In the genomic region with DNA sequence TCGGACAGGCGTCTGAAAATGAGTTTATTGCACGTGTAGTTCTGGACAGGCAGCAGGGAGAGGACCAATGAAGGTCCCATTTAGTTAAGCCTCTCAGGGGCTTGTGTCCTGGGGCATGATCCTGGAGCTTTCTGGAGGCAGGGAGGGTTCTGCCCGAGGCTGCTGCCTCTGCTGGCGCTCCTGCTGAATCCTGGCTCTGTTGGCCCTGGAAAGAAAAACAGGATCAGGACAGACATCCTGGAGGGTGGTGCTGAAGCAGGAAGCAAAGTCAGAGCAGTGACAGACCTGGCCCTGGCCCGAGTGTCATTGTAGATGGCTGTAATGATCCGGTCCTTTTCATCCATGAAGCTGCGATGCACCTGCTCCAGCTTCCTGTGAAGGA, we compare ENCODE assay signal across 8 mouse cellular contexts. TPM values are rescaled to one million over a fixed set of nuclear protein-coding genes. Genes with fewer than 3 reads are reported as not detected.
A peak's percentile ranks its signal among the peaks of the same experiment; 100 is the strongest.
DNase-seq lines count a peak whose midpoint lies in the region; ATAC-seq and TF ChIP-seq lines count a peak whose summit lies in the region.

No protein-coding gene starts in this region.

- H3K9me3 ChIP-seq in limb, embryonic 13.5 days, result no peaks in the 10 kb centered on the region
- H3K9me3 ChIP-seq in stomach, embryonic 15.5 days, result no peaks in the 10 kb centered on the region

- no peak for DNase-seq in cerebellum, adult 2 months
- no peak for DNase-seq in cerebellum, adult 9-11 months
- DNase-seq in spleen, adult 2 months (ENCODE audit: low read depth in 1 of 2, low spot score in 2 of 2), result no peak
- DNase-seq in spleen, postnatal 4 days (ENCODE audit: low spot score in 2 of 2), result no peak
- no peak for DNase-seq in thymus, postnatal 25 days
- no peak for DNase-seq in cerebellum, adult 18-20 months

- no peak for TF ChIP-seq POLR2A in cerebellum, adult 2 months (IDR thresholded peaks at IDR 0.05; ENCODE audit: borderline replicate concordance, insufficient read depth, low read length)
- no peak for TF ChIP-seq POLR2A in spleen, adult 2 months (IDR thresholded peaks at IDR 0.05; ENCODE audit: low read depth, low read length)

- peak overlapping the region; percentile 94 for H3K9ac ChIP-seq in limb, embryonic 13.5 days
- peak overlapping the region; percentile 97; the same call in 1 of the 2 replicates for H3K9ac ChIP-seq in stomach, embryonic 15.5 days

- ATAC-seq in limb, embryonic 13.5 days (ENCODE audit: low FRiP score, low read depth), result no peak
- ATAC-seq in stomach, embryonic 15.5 days (ENCODE audit: insufficient read depth, low FRiP score, low read depth), result no peak

- peak overlapping the region; percentile 76 for H3K4me3 ChIP-seq in cerebellum, adult 2 months (replicated peaks; ENCODE audit: insufficient read depth, low read depth, low read length)
- H3K4me3 ChIP-seq in spleen, adult 2 months (ENCODE audit: extremely low read depth, insufficient read depth, insufficient read length), result peak overlapping the region; percentile 75
- H3K4me3 ChIP-seq in limb, embryonic 13.5 days, result peak overlapping the region; percentile 87
- H3K4me3 ChIP-seq in stomach, embryonic 15.5 days (replicated peaks), result peak overlapping the region; percentile 88

- TF ChIP-seq CTCF in cerebellum, adult 2 months (IDR thresholded peaks at IDR 0.05; ENCODE audit: borderline replicate concordance, insufficient read depth, low read depth, low read length), result no peak
- TF ChIP-seq CTCF in spleen, adult 2 months (IDR thresholded peaks at IDR 0.05; ENCODE audit: extremely low read depth, insufficient read depth, insufficient read length, insufficient replicate concordance), result no peak

- H3K4me2 ChIP-seq in limb, embryonic 13.5 days (replicated peaks), result peak overlapping the region; percentile 90
- peak overlapping the region; percentile 79 for H3K4me2 ChIP-seq in stomach, embryonic 15.5 days

- no peaks in the 10 kb centered on the region for H3K36me3 ChIP-seq in spleen, adult 2 months (ENCODE audit: control insufficient read depth, insufficient read depth, low read length)
- H3K36me3 ChIP-seq in limb, embryonic 13.5 days, result peaks cover 28% of the 10 kb centered on the region
- peaks cover 11% of the 10 kb centered on the region; the same call in 1 of the 2 replicates for H3K36me3 ChIP-seq in stomach, embryonic 15.5 days

- peak overlapping the region; percentile 54 for H3K27ac ChIP-seq in cerebellum, adult 2 months (ENCODE audit: insufficient read depth, low read length)
- H3K27ac ChIP-seq in spleen, adult 2 months (ENCODE audit: insufficient read depth, low read length), result no peak overlapping the region
- peak overlapping the region; percentile 83; the same call in 1 of the 2 replicates for H3K27ac ChIP-seq in limb, embryonic 13.5 days
- H3K27ac ChIP-seq in stomach, embryonic 15.5 days, result peak overlapping the region; percentile 85

- peaks cover 5% of the 10 kb centered on the region for H3K4me1 ChIP-seq in cerebellum, adult 2 months (ENCODE audit: control insufficient read depth, insufficient read depth, low read length)
- H3K4me1 ChIP-seq in spleen, adult 2 months (ENCODE audit: control insufficient read depth, insufficient read depth, insufficient read length), result peaks cover 5% of the 10 kb centered on the region
- peaks cover 28% of the 10 kb centered on the region for H3K4me1 ChIP-seq in limb, embryonic 13.5 days
- H3K4me1 ChIP-seq in stomach, embryonic 15.5 days, result peaks cover 20% of the 10 kb centered on the region

- no peaks in the 10 kb centered on the region for H3K27me3 ChIP-seq in cerebellum, adult 2 months (ENCODE audit: control insufficient read depth, insufficient read depth, low read length)
- H3K27me3 ChIP-seq in spleen, adult 2 months (ENCODE audit: control insufficient read depth, insufficient read depth, low read length), result no peaks in the 10 kb centered on the region
- H3K27me3 ChIP-seq in limb, embryonic 13.5 days, result no peaks in the 10 kb centered on the region
- no peaks in the 10 kb centered on the region for H3K27me3 ChIP-seq in stomach, embryonic 15.5 days (replicated peaks)

- WGBS in cerebellum, adult 2 months, result 1% methylated on average over 8 of the region's 8 CpGs
- WGBS in spleen, adult 2 months, result 14% methylated on average over 8 of the region's 8 CpGs
- WGBS in limb, embryonic 13.5 days, result 3% methylated on average over 8 of the region's 8 CpGs
- WGBS in stomach, embryonic 15.5 days, result 3% methylated on average over 8 of the region's 8 CpGs

RNA-seq across cellular contexts. Expression of a gene that starts 0.4 kb away (rescaled TPM):
- polyA plus RNA-seq in cerebellum, adult 2 months (2012; rRNA removed), result 90.4 and 100.0 TPM in 2 replicates
- 20.7 and 23.9 TPM in 2 replicates for polyA plus RNA-seq in spleen, adult 2 months (2012; rRNA removed)
- 53.6 and 59.6 TPM in 2 replicates for polyA plus RNA-seq in limb, embryonic 13.5 days (2015; fragmentation: Nextera tagmentation; extraction: Ambion mirVana)
- 43.9 and 44.8 TPM in 2 replicates for polyA plus RNA-seq in stomach, embryonic 15.5 days (2015; fragmentation: Nextera tagmentation; extraction: Ambion mirVana)

RNA-seq across cellular contexts. Expression of a gene that starts 4.5 kb away (rescaled TPM):
- 63.6 and 66.4 TPM in 2 replicates for polyA plus RNA-seq in cerebellum, adult 2 months (2012; rRNA removed)
- 24.1 and 25.3 TPM in 2 replicates for polyA plus RNA-seq in spleen, adult 2 months (2012; rRNA removed)
- 22.2 and 25.9 TPM in 2 replicates for polyA plus RNA-seq in limb, embryonic 13.5 days (2015; fragmentation: Nextera tagmentation; extraction: Ambion mirVana)
- 26.4 and 28.2 TPM in 2 replicates for polyA plus RNA-seq in stomach, embryonic 15.5 days (2015; fragmentation: Nextera tagmentation; extraction: Ambion mirVana)

RNA-seq across cellular contexts. Expression of a gene that starts 7.6 kb away (rescaled TPM):
- 214 and 257 TPM in 2 replicates for polyA plus RNA-seq in cerebellum, adult 2 months (2012; rRNA removed)
- 22.1 and 26.2 TPM in 2 replicates for polyA plus RNA-seq in spleen, adult 2 months (2012; rRNA removed)
- polyA plus RNA-seq in limb, embryonic 13.5 days (2015; fragmentation: Nextera tagmentation; extraction: Ambion mirVana), result 84.5 and 89.3 TPM in 2 replicates
- 156 and 163 TPM in 2 replicates for polyA plus RNA-seq in stomach, embryonic 15.5 days (2015; fragmentation: Nextera tagmentation; extraction: Ambion mirVana)

RNA-seq across cellular contexts. Expression of a gene that starts 8.0 kb away (rescaled TPM):
- 40.4 and 43.5 TPM in 2 replicates for polyA plus RNA-seq in cerebellum, adult 2 months (2012; rRNA removed)
- 19.4 and 26.5 TPM in 2 replicates for polyA plus RNA-seq in spleen, adult 2 months (2012; rRNA removed)
- 24.0 and 25.8 TPM in 2 replicates for polyA plus RNA-seq in limb, embryonic 13.5 days (2015; fragmentation: Nextera tagmentation; extraction: Ambion mirVana)
- polyA plus RNA-seq in stomach, embryonic 15.5 days (2015; fragmentation: Nextera tagmentation; extraction: Ambion mirVana), result 21.1 and 24.9 TPM in 2 replicates

RNA-seq across cellular contexts. Expression of a gene that starts 8.0 kb away (rescaled TPM):
- polyA plus RNA-seq in cerebellum, adult 2 months (2012; rRNA removed), result 29.6 and 31.3 TPM in 2 replicates
- polyA plus RNA-seq in spleen, adult 2 months (2012; rRNA removed), result 4.7 and 6.4 TPM in 2 replicates
- 11.9 and 13.6 TPM in 2 replicates for polyA plus RNA-seq in limb, embryonic 13.5 days (2015; fragmentation: Nextera tagmentation; extraction: Ambion mirVana)
- polyA plus RNA-seq in stomach, embryonic 15.5 days (2015; fragmentation: Nextera tagmentation; extraction: Ambion mirVana), result 10.0 and 10.1 TPM in 2 replicates
